Mouse (Mus musculus): ENCODE results near the gene Ank2.

GRCm38 (mm10) chr3:127457761-127458419, 41.3 kb downstream of the Ank2 start:
- TF ChIP-seq POLR2A (IDR thresholded peaks at IDR 0.05; ENCODE audit: extremely low read depth, insufficient read depth, low read length) (no peak), CTCF (IDR thresholded peaks at IDR 0.05; ENCODE audit: extremely low read depth, insufficient read depth, low read length) (no peak)

Measured in cortical plate, adult 2 months (tissue).